Mouse (Mus musculus) embryo, embryonic 9.5 days (tissue): Measurements from ENCODE around the gene Gm9999.
"Not testable (repeated sequence)": the region's sequence is repeated elsewhere in the genome, so short reads cannot be mapped to it uniquely, and the experiment has no call there.

Experiments used
- DNase-seq: peaks from one replicate; pipeline ENCODE4 v3.0.0-alpha.2; 2017; ENCODE audit errors: extremely low spot score

The Gm9999 gene

GRCm38 (mm10) chr7:46999983-47000643, 16.7 kb downstream of the Gm9999 start:
- no peak for DNase-seq

DNA sequence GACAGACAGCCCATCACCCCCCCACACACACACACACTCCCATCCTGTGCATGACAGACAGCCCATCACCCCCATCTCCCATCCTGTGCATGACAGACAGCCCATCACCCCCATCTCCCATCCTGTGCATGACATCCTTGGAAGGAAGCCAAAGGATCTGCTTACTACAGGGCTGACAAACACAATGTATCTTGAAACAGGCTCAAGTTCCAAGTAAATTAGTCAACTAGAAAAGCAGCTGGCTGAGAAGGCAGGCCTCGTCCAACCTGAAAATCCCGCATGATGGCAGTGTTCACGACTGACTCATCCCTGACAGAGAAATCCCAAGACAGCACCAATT, 17.2 kb downstream of the Gm9999 start:
- DNase-seq, result no peak

- DNase-seq, result no peak
Observed at GRCm38 (mm10) chr7:47001125-47001899, 17.9 kb downstream of the Gm9999 start.

GRCm38 (mm10) chr7:47001900-47002275, 18.5 kb downstream of the Gm9999 start:
- no peak for DNase-seq

DNA sequence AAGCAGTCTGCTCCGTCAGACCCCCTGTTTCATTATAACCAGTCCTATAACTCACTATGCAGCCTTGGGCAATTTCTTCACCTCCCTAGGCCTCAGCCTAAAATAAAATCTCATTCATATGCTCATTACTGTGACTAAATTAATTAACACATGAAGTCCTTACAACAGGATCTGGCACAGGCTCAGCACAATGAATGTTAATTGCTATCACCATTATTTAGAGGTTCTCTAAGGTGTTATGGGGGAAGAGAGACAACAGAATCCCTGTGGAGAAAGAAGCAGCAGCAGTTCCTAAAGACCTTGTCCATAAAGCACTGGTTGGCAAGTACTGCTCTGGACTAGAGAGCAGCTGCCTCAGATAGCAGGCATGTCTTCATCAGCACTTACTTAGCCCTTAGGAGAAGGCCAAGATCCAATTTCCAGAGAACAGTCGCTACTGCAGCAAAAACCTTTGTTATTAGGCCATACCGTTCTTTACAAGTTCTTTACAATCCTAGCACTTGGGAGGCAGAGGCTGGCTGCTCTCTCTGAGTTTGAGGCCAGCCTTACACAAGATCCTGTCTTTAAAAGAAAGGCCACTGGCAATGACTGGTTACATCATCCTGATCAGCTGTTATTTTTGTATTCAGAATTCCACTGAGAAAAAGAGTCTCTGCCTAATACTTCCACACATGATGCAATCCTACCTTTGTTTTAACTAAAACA, 20.2 kb downstream of the Gm9999 start:
- DNase-seq, result no peak

- DNase-seq, result no peak
Observed at GRCm38 (mm10) chr7:47007109-47007780, 23.9 kb downstream of the Gm9999 start.

DNA sequence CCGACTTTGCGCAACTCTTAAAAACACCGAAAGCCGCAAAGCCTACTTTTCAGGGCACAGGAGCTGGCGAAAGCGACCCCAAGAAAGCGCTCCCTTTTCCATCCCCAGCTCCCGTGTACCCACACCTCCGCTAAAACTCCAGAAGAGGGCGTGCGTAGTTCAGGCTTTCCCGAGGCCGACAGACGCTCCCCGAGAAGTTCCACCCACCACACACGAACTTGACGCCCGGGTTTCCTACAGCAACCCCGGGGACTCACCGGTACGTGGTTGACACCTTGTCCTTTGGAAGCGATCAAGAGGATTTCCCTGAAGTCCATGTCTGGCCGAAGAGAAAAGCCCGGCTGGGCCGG, 24.4 kb downstream of the Gm9999 start:
- no peak for DNase-seq

GRCm38 (mm10) chr7:47008168-47008993, 25.0 kb downstream of the Gm9999 start, which contains the start of gene Spty2d1:
Spty2d1 (minus strand) TSS chr7:47008411.
- peak; percentile 96 for DNase-seq

DNA sequence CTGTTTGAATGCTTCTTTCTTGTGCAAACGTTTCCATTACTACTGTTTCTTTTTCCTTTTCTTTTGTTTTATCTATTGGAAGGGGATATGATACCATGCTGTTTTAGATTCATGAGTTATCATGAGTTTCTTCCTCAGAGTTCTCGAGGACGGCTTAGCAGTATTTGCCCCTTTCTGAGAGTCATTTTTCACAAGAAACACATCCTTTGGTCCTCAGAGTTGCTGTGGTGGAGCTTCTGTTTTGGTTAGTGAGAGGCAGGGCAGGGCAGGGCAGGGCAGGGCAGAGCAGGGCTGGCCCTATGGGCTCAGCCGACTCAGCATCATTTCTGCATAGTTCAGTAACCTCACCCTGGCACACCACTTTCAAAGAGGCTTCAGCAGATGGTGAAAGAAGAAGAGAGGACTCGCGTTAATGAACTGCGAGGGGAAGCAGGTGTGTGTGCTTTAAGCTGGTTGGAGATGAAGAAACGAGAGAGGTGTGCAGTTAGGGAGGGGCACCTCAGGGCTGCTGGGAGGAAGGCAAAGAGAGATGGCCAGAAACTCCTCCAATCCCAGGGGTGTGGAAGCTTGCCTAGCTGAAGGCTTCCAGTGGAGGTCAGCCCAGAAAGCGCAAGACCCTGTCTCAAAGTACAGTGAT, 29.9 kb downstream of the Gm9999 start:
- no peak for DNase-seq

GRCm38 (mm10) chr7:47014564-47015389, 31.4 kb downstream of the Gm9999 start:
- DNase-seq, result no peak

DNA sequence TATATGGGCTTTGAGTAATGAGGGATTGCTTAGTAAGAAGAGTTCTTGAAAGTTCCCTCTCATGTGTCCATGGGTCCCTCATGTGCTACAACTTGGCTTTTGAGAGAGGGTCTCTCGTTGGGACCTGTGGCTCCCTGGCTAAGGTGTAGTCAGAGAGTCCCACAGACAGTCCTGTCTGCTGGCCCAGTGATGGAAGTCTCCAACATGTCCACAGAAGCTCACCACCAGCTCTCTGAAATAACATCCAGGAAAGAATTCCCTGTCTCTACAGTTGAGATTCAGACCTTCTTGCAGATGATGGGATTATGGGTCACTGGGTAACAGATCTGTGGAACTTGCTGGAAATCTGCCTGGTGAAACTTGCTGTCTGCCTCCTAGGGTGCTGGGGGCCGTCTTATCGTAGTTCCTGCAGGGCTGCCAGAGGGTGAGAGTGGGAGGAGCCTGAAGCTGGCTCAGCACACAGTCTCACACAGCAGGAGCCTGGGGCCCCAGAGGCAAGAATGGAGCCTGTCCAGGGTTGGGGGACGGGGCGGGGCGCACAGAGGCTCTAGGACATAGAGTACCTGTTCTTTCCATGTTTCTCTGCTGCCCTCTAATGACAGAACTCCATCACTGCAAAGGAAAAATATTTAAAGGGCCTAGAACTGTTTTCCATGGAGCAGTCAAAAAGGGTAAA, 32.1 kb downstream of the Gm9999 start:
- peak; percentile 86 for DNase-seq

- no peak for DNase-seq
Observed at GRCm38 (mm10) chr7:47016602-47017001, 33.2 kb downstream of the Gm9999 start.

DNA sequence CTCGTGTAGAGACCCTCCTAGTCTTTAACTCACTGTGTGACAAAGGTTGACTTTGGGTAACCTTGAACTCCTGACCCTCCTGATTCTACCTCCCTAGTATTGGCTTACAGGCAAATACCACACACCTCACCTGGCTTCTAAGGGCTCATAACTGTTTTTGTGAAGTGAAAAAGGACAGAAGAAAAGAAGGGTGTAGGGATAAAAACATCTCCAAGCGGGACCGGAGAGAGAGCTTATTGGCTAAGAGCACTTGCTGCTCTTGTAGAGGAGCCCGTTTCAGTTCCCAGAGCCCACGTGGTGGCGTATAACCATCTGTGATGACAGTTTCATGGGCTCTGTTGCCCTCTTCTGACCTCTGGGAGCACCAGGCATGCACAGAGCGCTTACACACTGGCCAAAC, 33.8 kb downstream of the Gm9999 start:
- DNase-seq, result no peak

- no peak for DNase-seq
Observed at GRCm38 (mm10) chr7:47019641-47020040, 36.3 kb downstream of the Gm9999 start.

- no peak for DNase-seq
Observed at GRCm38 (mm10) chr7:47020956-47021355, 37.6 kb downstream of the Gm9999 start.

DNA sequence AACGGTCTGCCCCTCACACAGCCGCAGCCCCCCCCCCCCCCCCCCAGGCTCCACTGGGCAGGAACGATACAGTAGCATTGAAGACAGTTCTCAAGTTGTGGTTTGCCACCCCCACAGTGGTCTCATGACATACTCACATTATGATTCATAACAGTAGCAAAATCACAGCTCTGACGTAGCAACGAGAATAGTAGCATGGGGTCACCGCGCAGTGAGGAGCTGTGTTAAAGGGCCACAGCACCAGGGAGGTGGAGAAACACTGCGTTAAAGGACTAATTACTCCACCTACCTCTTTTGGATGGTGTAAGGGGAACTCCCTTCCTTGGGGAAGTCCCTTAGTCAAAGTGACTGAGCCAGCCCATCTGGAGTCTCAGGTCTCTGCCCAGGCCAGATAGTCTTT, 39.1 kb downstream of the Gm9999 start:
- no peak for DNase-seq

DNA sequence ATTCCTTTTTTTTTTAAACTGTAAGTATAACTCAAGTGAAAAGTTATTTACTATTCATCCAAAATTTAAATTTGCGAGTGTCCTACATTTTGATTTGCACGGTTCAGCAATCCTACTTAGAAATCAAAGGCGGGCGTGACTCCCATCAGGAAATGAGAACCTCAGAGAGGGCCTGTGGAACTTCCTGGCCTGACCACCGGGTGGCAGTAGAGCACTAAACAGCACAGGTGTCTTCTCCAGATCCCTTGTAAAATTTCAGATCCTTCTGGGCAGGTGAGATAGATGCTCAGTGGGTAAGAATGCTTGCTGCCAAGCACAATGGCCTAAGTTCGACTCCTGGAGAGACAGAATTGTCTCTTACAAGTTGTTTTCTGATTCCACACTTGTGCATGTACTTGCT, 40.1 kb downstream of the Gm9999 start:
- peak; percentile 78 for DNase-seq

DNA sequence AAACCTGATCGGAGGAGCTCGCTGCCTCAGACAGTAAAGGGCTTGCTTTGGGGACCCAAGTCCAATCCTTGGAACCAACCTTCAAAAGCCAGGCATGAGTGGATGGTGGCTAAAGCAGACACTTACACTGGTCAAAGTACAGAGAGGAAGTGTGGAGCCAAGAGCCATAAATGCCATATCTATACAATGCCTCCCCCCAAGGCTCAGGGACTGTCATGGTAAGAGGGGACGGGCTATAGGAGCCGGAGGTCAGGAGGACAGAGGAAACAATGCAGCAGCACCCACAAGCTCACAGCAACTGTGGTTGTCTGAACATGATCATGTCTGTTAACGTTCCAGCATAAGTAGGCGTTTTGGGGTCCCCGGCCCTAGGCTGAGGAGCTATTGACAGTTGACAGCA, 41.1 kb downstream of the Gm9999 start:
- no peak for DNase-seq

GRCm38 (mm10) chr7:47025429-47025828, 42.0 kb downstream of the Gm9999 start:
- no peak for DNase-seq

DNA sequence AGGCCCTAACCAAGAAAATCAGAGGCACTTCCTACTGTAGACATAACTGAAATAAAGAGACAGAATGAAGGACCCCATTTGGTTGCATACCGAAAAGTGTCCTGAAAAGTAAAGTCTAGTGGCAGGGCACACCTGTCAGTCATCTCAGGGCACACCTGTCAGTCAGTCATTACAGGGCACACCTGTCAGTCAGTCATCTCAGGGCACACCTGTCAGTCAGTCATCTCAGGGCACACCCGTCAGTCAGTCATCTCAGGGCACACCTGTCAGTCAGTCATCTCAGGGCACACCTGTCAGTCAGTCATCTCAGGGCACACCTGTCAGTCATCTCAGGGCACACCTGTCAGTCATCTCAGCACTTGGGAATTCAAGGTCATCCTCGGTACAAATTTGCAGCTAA, 43.5 kb downstream of the Gm9999 start:
- DNase-seq, result not testable (repeated sequence)
